Mouse (Mus musculus): Measurements from ENCODE around the gene 1700092M07Rik.
"Not testable (repeated sequence)": the region's sequence is repeated elsewhere in the genome, so short reads cannot be mapped to it uniquely, and the experiment has no call there.

1700092M07Rik gene

GRCm38 (mm10) chr19:8715868-8716766, 24.4 kb upstream of the 1700092M07Rik start:
- in situ Hi-C loops (cut with MboI; ENCODE audit: low sequenced_read_pairs), result no loop called here

GRCm38 (mm10) chr19:8716767-8717475, 23.6 kb upstream of the 1700092M07Rik start:
- in situ Hi-C loops (cut with MboI; ENCODE audit: low sequenced_read_pairs), result no loop called here

- in situ Hi-C loops (cut with MboI; ENCODE audit: low sequenced_read_pairs), result no loop called here
These were observed 22.2 kb upstream of the 1700092M07Rik start for GRCm38 (mm10) chr19:8718357-8718756.

GRCm38 (mm10) chr19:8719037-8719436, 21.5 kb upstream of the 1700092M07Rik start:
- in situ Hi-C loops (cut with MboI; ENCODE audit: low sequenced_read_pairs), result not testable (repeated sequence)

GRCm38 (mm10) chr19:8721378-8721777, 19.1 kb upstream of the 1700092M07Rik start:
- in situ Hi-C loops (cut with MboI; ENCODE audit: low sequenced_read_pairs), result no loop called here

- in situ Hi-C loops (cut with MboI; ENCODE audit: low sequenced_read_pairs), result no loop called here
These were observed 18.5 kb upstream of the 1700092M07Rik start for GRCm38 (mm10) chr19:8722021-8722420.

- in situ Hi-C loops (cut with MboI; ENCODE audit: low sequenced_read_pairs), result no loop called here
These were observed 18.0 kb upstream of the 1700092M07Rik start for GRCm38 (mm10) chr19:8722559-8722906.

- in situ Hi-C loops (cut with MboI; ENCODE audit: low sequenced_read_pairs), result no loop called here
These were observed 17.5 kb upstream of the 1700092M07Rik start, which contains the start of gene Slc3a2 for GRCm38 (mm10) chr19:8722907-8723573. Slc3a2 (minus strand) TSS chr19:8723369.

GRCm38 (mm10) chr19:8723574-8724346, 16.8 kb upstream of the 1700092M07Rik start:
- in situ Hi-C loops (cut with MboI; ENCODE audit: low sequenced_read_pairs), result no loop called here

GRCm38 (mm10) chr19:8724392-8724791, 16.1 kb upstream of the 1700092M07Rik start:
- in situ Hi-C loops (cut with MboI; ENCODE audit: low sequenced_read_pairs), result no loop called here

GRCm38 (mm10) chr19:8725081-8725613, 15.4 kb upstream of the 1700092M07Rik start:
- in situ Hi-C loops (cut with MboI; ENCODE audit: low sequenced_read_pairs), result no loop called here

GRCm38 (mm10) chr19:8726609-8727390, 13.7 kb upstream of the 1700092M07Rik start:
- in situ Hi-C loops (cut with MboI; ENCODE audit: low sequenced_read_pairs), result no loop called here

GRCm38 (mm10) chr19:8727495-8728114, 12.9 kb upstream of the 1700092M07Rik start:
- in situ Hi-C loops (cut with MboI; ENCODE audit: low sequenced_read_pairs), result no loop called here

- in situ Hi-C loops (cut with MboI; ENCODE audit: low sequenced_read_pairs), result not testable (repeated sequence)
These were observed 12.0 kb upstream of the 1700092M07Rik start for GRCm38 (mm10) chr19:8728335-8729099.

- in situ Hi-C loops (cut with MboI; ENCODE audit: low sequenced_read_pairs), result no loop called here
These were observed 6.2 kb upstream of the 1700092M07Rik start for GRCm38 (mm10) chr19:8734334-8734733.

- in situ Hi-C loops (cut with MboI; ENCODE audit: low sequenced_read_pairs), result no loop called here
These were observed 4.9 kb upstream of the 1700092M07Rik start, which contains the start of gene Wdr74 for GRCm38 (mm10) chr19:8735389-8736159. Wdr74 (plus strand) TSS chr19:8735827.

- in situ Hi-C loops (cut with MboI; ENCODE audit: low sequenced_read_pairs), result no loop called here
These were observed 4.4 kb upstream of the 1700092M07Rik start for GRCm38 (mm10) chr19:8736160-8736467.

- in situ Hi-C loops (cut with MboI; ENCODE audit: low sequenced_read_pairs), result no loop called here
These were observed 1.6 kb upstream of the 1700092M07Rik start for GRCm38 (mm10) chr19:8738911-8739310.
